Mouse (Mus musculus): ENCODE results near the gene Tmem268. TPM values are rescaled to one million over a fixed set of nuclear protein-coding genes. Genes with fewer than 3 reads are reported as not detected.

Gene Tmem268
- polyA plus RNA-seq (2016; fragmentation: Nextera tagmentation; extraction: Ambion mirVana) = 8.8 and 11.6 TPM in 2 replicates

- peak within 1 kb of the TSS; percentile 69 for H3K4me2 ChIP-seq
- H3K36me3 ChIP-seq = peaks cover 27% of the 10 kb centered on the region
- H3K4me3 ChIP-seq (replicated peaks) = peak within 1 kb of the TSS; percentile 70
- under 1% methylated on average over 81 of the region's 81 CpGs for WGBS
- peaks cover 48% of the 10 kb centered on the region for H3K4me1 ChIP-seq (replicated peaks)
- ATAC-seq (ENCODE audit: insufficient number of reproducible peaks, insufficient read depth, low FRiP score, low TSS enrichment, low read depth) = peak; percentile 77
- H3K27ac ChIP-seq = peak within 1 kb of the TSS; percentile 75
- H3K27me3 ChIP-seq = no peaks in the 10 kb centered on the region
- H3K9ac ChIP-seq (replicated peaks) = peak within 1 kb of the TSS; percentile 87
- no peaks in the 10 kb centered on the region for H3K9me3 ChIP-seq
Measured at GRCm38 (mm10) chr4:63558407-63559081, at the start of gene Tmem268. Tmem268 (plus strand) TSS chr4:63558781.

DNA sequence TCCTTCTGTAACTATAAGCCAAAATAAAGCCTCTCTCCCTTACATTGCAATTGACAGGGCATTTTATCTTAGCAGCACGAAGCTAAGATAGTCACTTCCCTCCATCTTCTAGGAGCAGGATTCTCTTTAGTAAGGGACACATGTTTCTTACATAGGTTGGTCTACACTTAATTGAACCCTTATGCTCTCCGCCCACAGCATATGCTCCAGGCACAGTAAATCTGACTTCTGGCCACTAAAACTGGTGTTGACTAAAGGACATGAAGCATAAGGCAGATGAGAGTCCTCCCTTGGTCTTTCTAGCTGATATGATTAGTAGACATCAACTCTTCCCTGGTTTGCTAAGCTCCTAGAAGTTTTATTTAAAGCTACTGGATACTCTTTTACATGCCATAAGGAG, 45.7 kb upstream of the Tmem268 start:
- H3K4me3 ChIP-seq (replicated peaks) = no peak overlapping the region
- H3K27me3 ChIP-seq = no peaks in the 10 kb centered on the region
- peaks cover 12% of the 10 kb centered on the region; the same call in 1 of the 2 replicates for H3K4me1 ChIP-seq (replicated peaks)
- H3K9me3 ChIP-seq = no peaks in the 10 kb centered on the region
- no peak overlapping the region for H3K4me2 ChIP-seq
- H3K36me3 ChIP-seq = no peaks in the 10 kb centered on the region
- no peak overlapping the region for H3K9ac ChIP-seq (replicated peaks)
- H3K27ac ChIP-seq = no peak overlapping the region
- no peak for ATAC-seq (ENCODE audit: insufficient number of reproducible peaks, insufficient read depth, low FRiP score, low TSS enrichment, low read depth)
- WGBS = 62% methylated on average over 2 of the region's 2 CpGs

- H3K9ac ChIP-seq (replicated peaks) = no peak overlapping the region
- ATAC-seq (ENCODE audit: insufficient number of reproducible peaks, insufficient read depth, low FRiP score, low TSS enrichment, low read depth) = no peak
- H3K4me3 ChIP-seq (replicated peaks) = no peak overlapping the region
- H3K27me3 ChIP-seq = no peaks in the 10 kb centered on the region
- H3K36me3 ChIP-seq = no peaks in the 10 kb centered on the region
- no peak overlapping the region for H3K27ac ChIP-seq
- H3K4me2 ChIP-seq = no peak overlapping the region
- no peaks in the 10 kb centered on the region for H3K9me3 ChIP-seq
- H3K4me1 ChIP-seq (replicated peaks) = peaks cover 12% of the 10 kb centered on the region; the same call in 1 of the 2 replicates
- 77% methylated on average over 4 of the region's 4 CpGs for WGBS
Measured at GRCm38 (mm10) chr4:63514454-63514984, 44.1 kb upstream of the Tmem268 start.

DNA sequence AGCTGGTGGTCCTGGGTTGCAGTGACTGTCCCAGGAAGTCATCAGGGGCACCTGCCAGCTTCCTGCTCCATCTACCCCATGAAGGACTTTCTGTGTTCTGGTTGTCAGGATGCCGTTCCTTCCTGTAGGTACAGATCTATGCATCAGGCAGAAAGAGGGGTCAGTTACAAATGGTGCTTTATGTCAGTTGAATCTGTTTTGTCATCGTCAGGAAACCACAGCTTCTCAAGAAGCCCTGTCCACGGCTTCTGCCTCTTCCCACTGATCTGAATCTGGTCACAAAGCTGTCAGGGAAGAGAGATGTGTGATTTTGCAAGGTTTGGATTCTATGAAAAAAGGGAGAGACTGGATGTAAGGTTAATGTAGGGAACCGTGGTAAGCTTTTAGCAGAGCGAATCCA, 43.6 kb upstream of the Tmem268 start:
- Histone ChIP-seq H3K9me3 (no peaks in the 10 kb centered on the region), H3K27me3 (no peaks in the 10 kb centered on the region), H3K9ac (replicated peaks) (0 out of 2 replicates have a peak overlapping the region, but pooled peaks have one; percentile 31), H3K4me3 (replicated peaks) (no peak overlapping the region), H3K4me1 (replicated peaks) (peaks cover 12% of the 10 kb centered on the region; the same call in 1 of the 2 replicates), H3K36me3 (no peaks in the 10 kb centered on the region), H3K27ac (no peak overlapping the region), H3K4me2 (no peak overlapping the region)
- no peak for ATAC-seq (ENCODE audit: insufficient number of reproducible peaks, insufficient read depth, low FRiP score, low TSS enrichment, low read depth)
- WGBS = 82% methylated on average over 5 of the region's 5 CpGs

DNA sequence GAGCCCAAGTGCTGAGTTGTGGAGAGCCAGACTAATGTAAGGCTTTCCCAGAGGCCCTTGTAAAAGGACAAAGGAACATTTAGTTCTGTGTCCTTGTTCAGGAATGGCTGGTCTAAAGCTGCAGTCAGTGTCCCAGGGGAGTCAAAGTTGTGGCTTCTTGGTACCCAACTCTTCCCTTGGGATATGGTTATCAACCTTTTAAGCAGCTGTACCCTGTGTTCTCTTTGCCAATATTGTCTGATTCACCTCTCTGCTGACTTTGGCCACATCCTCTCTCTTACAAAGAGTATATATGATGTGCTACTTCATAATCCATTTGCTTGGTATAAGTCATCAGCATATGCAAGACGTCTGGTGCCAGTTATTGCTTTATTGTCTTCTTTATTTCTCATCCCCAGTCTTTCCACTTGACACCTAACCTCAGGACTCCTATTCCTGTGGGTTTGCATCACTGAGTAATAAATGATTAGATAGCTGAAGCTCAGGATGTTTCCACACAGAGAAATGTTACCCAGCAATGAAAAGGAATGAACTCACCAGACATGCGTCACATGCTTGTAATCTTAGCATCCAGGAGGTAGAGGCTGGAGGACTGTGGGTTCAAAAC, 36.7 kb upstream of the Tmem268 start:
- Histone ChIP-seq H3K4me2 (no peak overlapping the region), H3K4me1 (replicated peaks) (no peaks in the 10 kb centered on the region), H3K36me3 (no peaks in the 10 kb centered on the region), H3K27me3 (no peaks in the 10 kb centered on the region), H3K27ac (no peak overlapping the region), H3K4me3 (replicated peaks) (no peak overlapping the region), H3K9me3 (no peaks in the 10 kb centered on the region), H3K9ac (replicated peaks) (no peak overlapping the region)
- no peak for ATAC-seq (ENCODE audit: insufficient number of reproducible peaks, insufficient read depth, low FRiP score, low TSS enrichment, low read depth)
- WGBS = 65% methylated on average over 2 of the region's 2 CpGs

DNA sequence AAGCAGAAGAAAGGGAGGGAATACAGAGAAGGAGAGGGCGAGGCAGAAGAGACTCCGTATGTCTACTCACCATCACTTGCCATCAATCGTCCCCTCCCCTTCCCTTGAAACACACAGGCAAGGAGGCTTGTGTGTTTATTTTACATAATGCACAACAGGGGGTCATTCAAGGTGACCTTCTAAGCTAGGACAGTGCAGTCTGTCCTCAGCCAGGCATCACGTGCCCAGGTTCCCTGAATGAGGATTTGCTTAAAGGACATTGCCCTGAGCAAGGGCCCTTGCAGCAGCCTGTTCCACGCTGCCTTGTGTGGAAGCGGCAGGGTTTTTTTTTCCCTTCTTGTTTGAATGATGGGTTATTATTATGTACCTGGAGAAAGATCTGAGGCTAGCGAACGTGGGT, 33.1 kb upstream of the Tmem268 start:
- H3K4me2 ChIP-seq = no peak overlapping the region
- H3K27ac ChIP-seq = no peak overlapping the region
- no peak overlapping the region for H3K4me3 ChIP-seq (replicated peaks)
- no peaks in the 10 kb centered on the region for H3K4me1 ChIP-seq (replicated peaks)
- WGBS = 81% methylated on average over 8 of the region's 8 CpGs
- no peaks in the 10 kb centered on the region for H3K9me3 ChIP-seq
- ATAC-seq (ENCODE audit: insufficient number of reproducible peaks, insufficient read depth, low FRiP score, low TSS enrichment, low read depth) = no peak
- H3K9ac ChIP-seq (replicated peaks) = no peak overlapping the region
- H3K36me3 ChIP-seq = no peaks in the 10 kb centered on the region
- no peaks in the 10 kb centered on the region for H3K27me3 ChIP-seq

DNA sequence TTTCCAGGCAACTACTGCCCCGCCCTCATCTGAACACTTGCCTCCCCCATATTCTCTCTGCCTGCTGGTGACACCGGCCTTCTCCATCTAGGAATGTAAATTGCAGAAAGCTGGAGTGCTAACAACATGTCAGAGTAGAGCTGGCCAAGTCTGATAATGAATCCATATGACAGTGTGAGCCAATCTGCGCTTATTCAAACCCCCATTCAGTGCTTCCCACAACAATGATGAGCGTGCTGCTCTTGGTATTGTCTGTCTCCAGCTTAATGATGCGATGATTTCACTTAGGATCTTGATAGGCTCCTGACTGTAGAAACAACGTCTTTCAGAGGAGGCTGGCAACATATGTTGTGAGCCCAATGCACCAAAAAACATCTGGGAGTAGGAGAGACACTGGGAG, 29.6 kb upstream of the Tmem268 start:
- Histone ChIP-seq H3K36me3 (no peaks in the 10 kb centered on the region), H3K27ac (no peak overlapping the region), H3K4me1 (replicated peaks) (no peaks in the 10 kb centered on the region), H3K9me3 (no peaks in the 10 kb centered on the region), H3K4me3 (replicated peaks) (no peak overlapping the region), H3K27me3 (no peaks in the 10 kb centered on the region), H3K4me2 (no peak overlapping the region), H3K9ac (replicated peaks) (no peak overlapping the region)
- no peak for ATAC-seq (ENCODE audit: insufficient number of reproducible peaks, insufficient read depth, low FRiP score, low TSS enrichment, low read depth)
- WGBS = 85% methylated on average over 6 of the region's 6 CpGs

DNA sequence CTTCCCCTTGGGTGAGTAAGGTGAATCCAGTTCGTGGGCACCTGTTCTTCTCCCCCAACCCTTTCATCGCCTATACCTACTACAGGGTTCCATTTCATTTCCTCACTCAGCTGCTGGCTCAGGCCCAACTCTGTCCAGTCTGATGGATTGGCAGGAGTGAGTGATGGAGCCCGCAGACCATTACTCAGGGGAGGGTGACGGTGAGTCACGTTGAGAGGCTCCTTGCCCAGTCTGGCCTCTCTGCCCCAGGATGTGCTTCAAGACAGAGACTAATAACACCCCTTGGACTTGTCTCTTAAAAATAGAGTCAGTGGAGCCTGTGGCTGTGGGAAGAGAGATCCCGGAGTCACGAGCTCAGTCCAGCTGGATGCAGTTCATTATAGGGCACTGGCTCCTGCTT, 28.2 kb upstream of the Tmem268 start:
- no peak overlapping the region for H3K9ac ChIP-seq (replicated peaks)
- no peak overlapping the region for H3K4me3 ChIP-seq (replicated peaks)
- 75% methylated on average over 7 of the region's 7 CpGs for WGBS
- H3K9me3 ChIP-seq = no peaks in the 10 kb centered on the region
- no peaks in the 10 kb centered on the region for H3K27me3 ChIP-seq
- H3K27ac ChIP-seq = no peak overlapping the region
- no peak overlapping the region for H3K4me2 ChIP-seq
- no peaks in the 10 kb centered on the region for H3K4me1 ChIP-seq (replicated peaks)
- H3K36me3 ChIP-seq = no peaks in the 10 kb centered on the region
- no peak for ATAC-seq (ENCODE audit: insufficient number of reproducible peaks, insufficient read depth, low FRiP score, low TSS enrichment, low read depth)

GRCm38 (mm10) chr4:63537602-63538001, 21.0 kb upstream of the Tmem268 start:
- H3K36me3 ChIP-seq = no peaks in the 10 kb centered on the region
- no peak overlapping the region for H3K9ac ChIP-seq (replicated peaks)
- WGBS = 80% methylated on average over 4 of the region's 4 CpGs
- H3K27ac ChIP-seq = no peak overlapping the region
- H3K4me3 ChIP-seq (replicated peaks) = no peak overlapping the region
- H3K4me2 ChIP-seq = no peak overlapping the region
- H3K27me3 ChIP-seq = no peaks in the 10 kb centered on the region
- ATAC-seq (ENCODE audit: insufficient number of reproducible peaks, insufficient read depth, low FRiP score, low TSS enrichment, low read depth) = no peak
- H3K9me3 ChIP-seq = no peaks in the 10 kb centered on the region
- no peaks in the 10 kb centered on the region for H3K4me1 ChIP-seq (replicated peaks)

GRCm38 (mm10) chr4:63542209-63542608, 16.4 kb upstream of the Tmem268 start:
- H3K27me3 ChIP-seq = no peaks in the 10 kb centered on the region
- no peak overlapping the region for H3K4me2 ChIP-seq
- H3K4me1 ChIP-seq (replicated peaks) = peaks cover 24% of the 10 kb centered on the region
- H3K9me3 ChIP-seq = no peaks in the 10 kb centered on the region
- H3K27ac ChIP-seq = no peak overlapping the region
- WGBS = 52% methylated on average over 2 of the region's 2 CpGs
- no peak overlapping the region for H3K9ac ChIP-seq (replicated peaks)
- 0 out of 2 replicates have a peak, but pooled peaks cover under 1% of the 10 kb centered on the region for H3K36me3 ChIP-seq
- ATAC-seq (ENCODE audit: insufficient number of reproducible peaks, insufficient read depth, low FRiP score, low TSS enrichment, low read depth) = no peak
- no peak overlapping the region for H3K4me3 ChIP-seq (replicated peaks)

DNA sequence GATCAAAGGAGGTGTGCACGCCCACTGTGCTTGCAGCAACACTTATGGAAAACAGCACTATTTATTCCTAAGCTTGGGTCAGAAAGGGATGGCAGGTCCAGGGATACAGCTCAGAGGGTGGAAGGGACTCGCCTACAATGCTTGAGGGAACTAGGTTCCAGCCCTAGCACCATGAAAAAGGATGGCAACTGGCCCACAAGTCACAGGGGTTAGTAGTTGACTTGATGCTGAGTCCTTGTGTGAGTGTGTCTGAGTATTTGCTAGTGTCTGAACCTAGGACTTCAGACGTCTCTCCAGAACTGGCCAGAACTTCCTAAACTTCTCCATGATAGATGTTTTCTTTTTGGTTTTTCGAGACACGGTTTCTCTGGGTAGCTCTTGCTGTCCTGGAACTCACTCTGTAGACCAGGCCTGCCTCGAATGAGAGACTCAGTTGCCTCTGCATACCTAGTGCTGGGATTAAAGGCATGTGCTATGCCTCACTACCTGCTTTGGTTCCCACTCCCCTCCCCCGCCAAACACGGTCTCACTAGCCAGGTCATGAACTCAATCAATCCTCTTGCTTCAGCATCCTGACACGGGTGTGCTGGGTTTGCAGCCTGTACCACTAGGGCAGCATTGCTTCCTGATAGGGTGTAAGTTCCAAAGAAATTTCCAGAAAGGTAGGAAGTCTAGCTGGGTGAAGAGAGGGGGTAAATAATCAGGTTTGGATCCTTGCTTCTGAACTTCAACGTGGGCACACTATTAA, 14.7 kb upstream of the Tmem268 start:
- Histone ChIP-seq H3K27ac (peak overlapping the region; percentile 81), H3K9ac (replicated peaks) (no peak overlapping the region), H3K27me3 (no peaks in the 10 kb centered on the region), H3K9me3 (no peaks in the 10 kb centered on the region), H3K4me1 (replicated peaks) (peaks cover 27% of the 10 kb centered on the region), H3K36me3 (peaks cover 15% of the 10 kb centered on the region), H3K4me2 (peak overlapping the region; percentile 83), H3K4me3 (replicated peaks) (peak overlapping the region; percentile 87)
- peak; percentile 72 for ATAC-seq (ENCODE audit: insufficient number of reproducible peaks, insufficient read depth, low FRiP score, low TSS enrichment, low read depth)
- WGBS = 49% methylated on average over 10 of the region's 10 CpGs
